Mouse (Mus musculus) adrenal gland, adult 10 weeks (tissue): ENCODE measurements around the gene Tnfsf11. TPM values are rescaled to one million over a fixed set of nuclear protein-coding genes. Genes with fewer than 3 reads are reported as not detected.

ENCODE experiments used
- polyA plus RNA-seq: library from polyadenylated mRNA; stranded (reverse); fragments of 350-450 nt; fragmentation: Illumina TruSeq; extraction: RNeasy Lipid Tissue Mini Kit (QIAGEN cat#74804); gene quantifications from one replicate; pipeline ENCODE4 v1.2.3, GENCODE M21; 2014; ENCODE audit warnings: low read depth, low replicate concordance

Tnfsf11 gene
- polyA plus RNA-seq: not detected

GRCm38 (mm10) chr14:78307286-78308237 lies at the start of gene Tnfsf11:
TSS of gene Tnfsf11 (minus strand) at chr14:78308043.

Other genes with a start within 250 kb of the Tnfsf11 start
- not detected for gene Fam216b, start 219.0 kb downstream of the Tnfsf11 start, polyA plus RNA-seq
- 112 TPM for gene Akap11, start 228.8 kb upstream of the Tnfsf11 start, polyA plus RNA-seq